Mouse (Mus musculus) megakaryocyte, adult 5-6 weeks (primary cell): ENCODE data around the gene Hs1bp3. TPM values are rescaled to one million over a fixed set of nuclear protein-coding genes. Genes with fewer than 3 reads are reported as not detected.

Experiments used
- ATAC-seq: 2 replicates; pipeline ENCODE4 v1.8.0; 2016; ENCODE audit warnings: mild to moderate bottlenecking, inconsistent platforms; ENCODE audit not compliant: poor library complexity, severe bottlenecking
- total RNA-seq, 2 experiments: library from RNA; stranded (forward) in 1 of 2; stranded (reverse) in 1 of 2; fragments of 153-499, 151-499 nt in 1 of 2; fragments of 221-1000, 200-1000 nt in 1 of 2; gene quantifications; 2 replicates each; pipeline versions ENCODE4 v1.2.3 to v1.2.4; 2015 to 2017

The Hs1bp3 gene
- total RNA-seq, 2 experiments from 2014 or later, result 4.8 to 6.7 TPM

GRCm38 (mm10) chr12:8388529-8389414 lies 75.5 kb downstream of the Hs1bp3 start:
- ATAC-seq, result no peak

- no peak for ATAC-seq
These were observed 80.0 kb downstream of the Hs1bp3 start for GRCm38 (mm10) chr12:8393226-8393625.

Other genes starting within 250 kb of the Hs1bp3 start
- gene Ldah, start 105.3 kb upstream of the Hs1bp3 start, total RNA-seq (2015), result 53.9 and 59.3 TPM in 2 replicates
- gene Ldah, start 105.3 kb upstream of the Hs1bp3 start, total RNA-seq (2017), result 31.9 and 38.2 TPM in 2 replicates
- gene Gdf7, start 11.5 kb upstream of the Hs1bp3 start, total RNA-seq (2015), result not detected in 2 replicates
- not detected in 2 replicates for gene Gdf7, start 11.5 kb upstream of the Hs1bp3 start, total RNA-seq (2017)
- 107 and 120 TPM in 2 replicates for gene Rhob, start 186.6 kb downstream of the Hs1bp3 start, total RNA-seq (2015)
- 55.4 and 60.5 TPM in 2 replicates for gene Rhob, start 186.6 kb downstream of the Hs1bp3 start, total RNA-seq (2017)